Mouse (Mus musculus) kidney, embryonic 16.5 days (tissue): ENCODE results near the gene Mob3c. TPM values are rescaled to one million over a fixed set of nuclear protein-coding genes. Genes with fewer than 3 reads are reported as not detected.

Source experiments
- ATAC-seq: fragments of 200-750 bp; cut with Nextera tagmentation; 2 replicates; pipeline ENCODE4 v1.8.0; 2017; ENCODE audit warnings: moderate TSS enrichment; ENCODE audit not compliant: low FRiP score, low TSS enrichment
- H3K27ac ChIP-seq: fragments of 300-500 bp; sonication (generic); 2 replicates; pipeline ENCODE4 v1.5.1; 2014; ENCODE audit warnings: low read length
- H3K27me3 ChIP-seq: fragments of 300-500 bp; sonication (generic); 2 replicates; pipeline ENCODE4 v1.6.1; 2014; ENCODE audit warnings: low read length, control low read depth, mixed read lengths; ENCODE audit not compliant: insufficient read depth
- H3K36me3 ChIP-seq: fragments of 300-500 bp; sonication (generic); 2 replicates; pipeline ENCODE4 v1.6.1; 2014; ENCODE audit warnings: low read length, control low read depth, mixed read lengths; ENCODE audit not compliant: insufficient read depth
- H3K4me1 ChIP-seq: fragments of 300-500 bp; sonication (generic); 2 replicates; pipeline ENCODE4 v1.6.1; 2014; ENCODE audit warnings: low read length, control low read depth, mixed read lengths; ENCODE audit not compliant: insufficient read depth
- H3K4me2 ChIP-seq: fragments of 300-500 bp; sonication (generic); replicated peaks from 2 replicates; pipeline ENCODE4 v1.6.1; 2014; ENCODE audit warnings: low read depth, low read length
- H3K4me3 ChIP-seq: fragments of 300-500 bp; sonication (generic); 2 replicates; pipeline ENCODE4 v1.5.1; 2014; ENCODE audit warnings: mild to moderate bottlenecking, low read length
- H3K9ac ChIP-seq: fragments of 300-500 bp; sonication (generic); replicated peaks from 2 replicates; pipeline ENCODE4 v1.6.1; 2014; ENCODE audit warnings: low read length
- H3K9me3 ChIP-seq: fragments of 300-500 bp; sonication (generic); 2 replicates; pipeline ENCODE4 v1.6.1; 2016; ENCODE audit warnings: low read length, control low read depth
- WGBS: fragments of 180-500 bp; shearing (Covaris S2); extraction: QIAGEN DNeasy Blood & Tissue Kit; methylation state at CpG from one replicate; pipeline ENCODE4 v1.1.7; 2014; 5-methylcytosine and 5-hydroxymethylcytosine counted together
- polyA plus RNA-seq: library from polyadenylated mRNA; unstranded; fragments of >200 nt; fragmentation: Nextera tagmentation; extraction: Ambion mirVana; gene quantifications from 2 replicates; pipeline ENCODE4 v1.2.1, GENCODE M21; 2015

Mob3c gene
- polyA plus RNA-seq, 1 experiment from 2014 or later = 15.2 TPM

DNA sequence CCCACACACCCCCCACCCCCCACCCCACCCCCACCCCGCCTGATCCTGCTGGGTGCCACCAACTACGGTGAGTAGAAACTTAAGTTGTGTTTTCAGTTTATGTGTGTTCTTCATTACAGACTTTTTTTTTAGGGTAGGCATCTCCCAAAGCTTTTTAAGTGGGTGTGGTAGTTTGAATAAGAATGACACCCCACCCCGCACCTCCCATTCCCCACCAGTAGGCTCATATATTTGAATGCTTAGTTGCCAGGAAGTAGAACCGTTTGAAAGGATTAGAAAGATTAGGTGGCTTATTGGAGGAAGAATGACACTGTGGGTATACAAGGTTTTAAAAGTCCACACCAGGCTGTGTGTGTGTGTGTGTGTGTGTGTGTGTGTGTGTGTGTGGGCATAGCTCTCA lies 15.6 kb upstream of the Mob3c start:
- Histone ChIP-seq H3K27me3 (no peaks in the 10 kb centered on the region), H3K27ac (no peak overlapping the region), H3K36me3 (peaks cover 15% of the 10 kb centered on the region; the same call in 1 of the 2 replicates), H3K9me3 (no peaks in the 10 kb centered on the region), H3K4me2 (no peak overlapping the region), H3K4me3 (no peak overlapping the region), H3K4me1 (no peaks in the 10 kb centered on the region), H3K9ac (no peak overlapping the region)
- no peak for ATAC-seq
- 90% methylated on average over 4 of the region's 4 CpGs for WGBS

- 91% methylated on average over 5 of the region's 5 CpGs for WGBS
- H3K36me3 ChIP-seq = peaks cover 15% of the 10 kb centered on the region; the same call in 1 of the 2 replicates
- no peaks in the 10 kb centered on the region for H3K9me3 ChIP-seq
- no peak overlapping the region for H3K27ac ChIP-seq
- no peaks in the 10 kb centered on the region for H3K27me3 ChIP-seq
- H3K4me3 ChIP-seq = no peak overlapping the region
- ATAC-seq = no peak
- no peak overlapping the region for H3K4me2 ChIP-seq
- no peak overlapping the region for H3K9ac ChIP-seq
- H3K4me1 ChIP-seq = no peaks in the 10 kb centered on the region
These were observed 12.3 kb upstream of the Mob3c start for GRCm38 (mm10) chr4:115815606-115816005.

DNA sequence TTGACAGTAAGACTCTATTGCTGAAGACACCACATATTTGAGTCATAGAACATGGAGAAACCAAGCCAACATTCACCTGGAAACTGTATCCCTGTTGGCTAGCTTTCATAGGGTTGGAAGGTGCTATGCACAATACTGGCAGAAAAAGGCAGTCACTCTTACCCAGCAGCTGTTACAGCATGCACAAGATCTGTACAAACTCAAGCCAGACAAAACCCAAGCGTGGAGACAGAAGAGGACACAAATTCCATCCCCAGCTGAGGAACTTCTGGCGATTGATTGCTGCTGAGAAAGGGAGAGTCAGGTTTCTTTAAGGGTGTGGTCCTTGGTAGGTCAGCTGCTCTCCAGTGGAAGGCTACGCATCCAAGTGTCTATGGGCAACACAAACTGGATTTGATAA lies 7.7 kb upstream of the Mob3c start:
- 59% methylated on average over 3 of the region's 3 CpGs for WGBS
- H3K9ac ChIP-seq = no peak overlapping the region
- H3K9me3 ChIP-seq = no peaks in the 10 kb centered on the region
- no peak for ATAC-seq
- 0 out of 2 replicates have a peak, but pooled peaks cover 4% of the 10 kb centered on the region for H3K36me3 ChIP-seq
- H3K27ac ChIP-seq = no peak overlapping the region
- no peak overlapping the region for H3K4me2 ChIP-seq
- no peaks in the 10 kb centered on the region for H3K27me3 ChIP-seq
- no peaks in the 10 kb centered on the region for H3K4me1 ChIP-seq
- H3K4me3 ChIP-seq = no peak overlapping the region

GRCm38 (mm10) chr4:115820944-115821343 lies 6.9 kb upstream of the Mob3c start:
- no peak for ATAC-seq
- no peak overlapping the region for H3K27ac ChIP-seq
- H3K9ac ChIP-seq = no peak overlapping the region
- H3K9me3 ChIP-seq = no peaks in the 10 kb centered on the region
- H3K27me3 ChIP-seq = no peaks in the 10 kb centered on the region
- no peak overlapping the region for H3K4me2 ChIP-seq
- no peaks in the 10 kb centered on the region for H3K4me1 ChIP-seq
- WGBS = 66% methylated on average over 3 of the region's 3 CpGs
- no peak overlapping the region for H3K4me3 ChIP-seq
- no peaks in the 10 kb centered on the region for H3K36me3 ChIP-seq

DNA sequence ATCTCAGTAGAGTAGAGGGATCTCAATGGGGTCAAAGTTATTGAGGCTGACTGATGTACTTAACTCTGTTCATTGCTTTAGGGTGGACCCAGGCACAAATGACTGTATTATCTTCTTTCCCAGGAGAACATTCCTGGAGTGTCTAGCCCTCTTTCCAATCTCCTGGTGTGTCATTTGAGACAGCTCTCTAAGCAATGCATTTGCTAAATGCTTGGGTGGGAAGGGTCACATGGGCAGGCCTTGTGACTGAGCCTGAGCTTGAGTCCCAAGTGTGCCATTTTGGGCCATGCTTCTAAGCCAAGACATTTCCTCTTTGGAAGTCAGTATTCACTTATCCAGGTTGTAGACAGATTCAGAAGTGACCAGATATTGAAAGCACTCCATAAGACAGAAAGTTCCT lies 6.5 kb upstream of the Mob3c start:
- Histone ChIP-seq H3K36me3 (no peaks in the 10 kb centered on the region), H3K27ac (no peak overlapping the region), H3K9me3 (no peaks in the 10 kb centered on the region), H3K4me2 (no peak overlapping the region), H3K27me3 (no peaks in the 10 kb centered on the region), H3K9ac (no peak overlapping the region), H3K4me1 (no peaks in the 10 kb centered on the region), H3K4me3 (no peak overlapping the region)
- no peak for ATAC-seq

DNA sequence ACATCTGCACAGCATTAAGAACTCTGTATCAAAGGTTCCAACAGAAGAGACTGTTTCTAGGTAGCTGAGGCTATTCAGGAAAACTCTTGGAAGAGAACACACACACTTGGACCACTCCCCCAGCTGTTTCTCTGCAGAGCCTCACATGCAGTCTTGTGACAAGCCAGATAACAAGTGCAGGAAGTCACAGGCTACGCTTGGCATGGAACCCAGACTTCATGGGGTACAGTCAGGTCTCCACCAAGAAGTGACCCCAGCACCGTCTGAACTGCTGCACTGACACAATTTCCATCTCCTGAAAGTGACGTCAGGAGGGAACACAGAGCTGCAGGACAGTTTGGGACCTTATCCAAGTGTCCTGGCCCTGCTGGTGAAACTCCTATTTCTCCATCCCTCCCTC lies 6.0 kb upstream of the Mob3c start:
- no peaks in the 10 kb centered on the region for H3K9me3 ChIP-seq
- H3K9ac ChIP-seq = no peak overlapping the region
- no peak for ATAC-seq
- no peaks in the 10 kb centered on the region for H3K27me3 ChIP-seq
- 61% methylated on average over 3 of the region's 3 CpGs for WGBS
- no peak overlapping the region for H3K4me2 ChIP-seq
- no peak overlapping the region for H3K4me3 ChIP-seq
- H3K36me3 ChIP-seq = no peaks in the 10 kb centered on the region
- 0 out of 2 replicates have a peak, but pooled peaks cover under 1% of the 10 kb centered on the region for H3K4me1 ChIP-seq
- no peak overlapping the region for H3K27ac ChIP-seq

GRCm38 (mm10) chr4:115824178-115824577 lies 3.7 kb upstream of the Mob3c start:
- H3K36me3 ChIP-seq = no peaks in the 10 kb centered on the region
- H3K9ac ChIP-seq = no peak overlapping the region
- H3K9me3 ChIP-seq = no peaks in the 10 kb centered on the region
- 85% methylated on average over 2 of the region's 2 CpGs for WGBS
- no peak overlapping the region for H3K27ac ChIP-seq
- no peak overlapping the region for H3K4me3 ChIP-seq
- no peak overlapping the region for H3K4me2 ChIP-seq
- H3K4me1 ChIP-seq = peaks cover 13% of the 10 kb centered on the region
- ATAC-seq = no peak
- H3K27me3 ChIP-seq = no peaks in the 10 kb centered on the region

DNA sequence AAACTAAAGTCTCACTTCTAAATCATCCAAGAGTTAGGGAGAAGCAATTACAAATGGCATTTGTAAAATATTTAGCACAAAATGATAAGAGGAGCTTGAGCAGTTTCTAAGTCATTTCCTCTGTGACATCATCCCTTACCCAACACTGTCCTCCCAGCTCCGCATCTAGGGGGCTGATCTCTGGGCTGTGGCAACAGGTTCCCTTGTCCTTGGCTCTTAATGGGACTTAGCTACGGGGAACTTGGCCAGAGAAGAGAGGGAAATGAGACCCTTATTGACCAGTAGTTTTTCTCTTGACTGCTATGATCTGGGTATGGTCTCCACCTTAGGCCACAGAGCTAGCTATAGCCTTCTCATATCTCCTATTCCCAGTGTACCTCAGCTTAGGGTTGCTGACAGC lies 2.6 kb upstream of the Mob3c start:
- 98% methylated on average over 2 of the region's 2 CpGs for WGBS
- Histone ChIP-seq H3K9ac (no peak overlapping the region), H3K4me3 (no peak overlapping the region), H3K27ac (no peak overlapping the region), H3K4me1 (peaks cover 13% of the 10 kb centered on the region), H3K36me3 (no peaks in the 10 kb centered on the region), H3K27me3 (no peaks in the 10 kb centered on the region), H3K4me2 (no peak overlapping the region), H3K9me3 (no peaks in the 10 kb centered on the region)
- no peak for ATAC-seq

DNA sequence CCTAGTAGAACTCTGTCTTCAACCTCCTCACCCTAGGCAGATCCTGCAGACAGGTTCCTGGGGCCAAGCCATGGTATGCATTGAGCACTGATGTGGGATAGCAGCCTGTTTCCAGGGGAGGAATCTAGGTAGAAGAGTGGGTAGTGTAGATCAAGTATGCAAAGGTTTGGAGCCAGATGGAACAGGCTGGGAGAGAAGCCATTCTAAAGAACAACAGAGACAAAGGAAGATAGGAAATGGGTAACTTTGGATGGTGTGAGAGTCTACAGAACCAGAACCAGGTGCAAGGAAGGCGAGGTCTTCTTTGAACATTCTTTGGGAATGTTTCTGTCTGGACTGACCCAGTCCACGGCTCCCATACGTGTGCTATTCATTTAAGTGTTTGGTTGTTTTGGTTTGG lies 826 bp upstream of the Mob3c start:
- Histone ChIP-seq H3K27me3 (no peaks in the 10 kb centered on the region), H3K4me2 (peak overlapping the region; percentile 80), H3K27ac (no peak overlapping the region), H3K4me1 (peaks cover 13% of the 10 kb centered on the region), H3K36me3 (peaks cover 8% of the 10 kb centered on the region), H3K9me3 (no peaks in the 10 kb centered on the region), H3K4me3 (peak overlapping the region; percentile 88; the same call in 1 of the 2 replicates), H3K9ac (no peak overlapping the region)
- 74% methylated on average over 3 of the region's 3 CpGs for WGBS
- ATAC-seq = no peak

- Histone ChIP-seq H3K36me3 (peaks cover 13% of the 10 kb centered on the region), H3K27me3 (no peaks in the 10 kb centered on the region), H3K9ac (peak overlapping the region; percentile 82), H3K9me3 (no peaks in the 10 kb centered on the region), H3K4me2 (peak overlapping the region; percentile 80), H3K4me1 (peaks cover 13% of the 10 kb centered on the region), H3K4me3 (peak overlapping the region; percentile 88), H3K27ac (peak overlapping the region; percentile 95)
- peak; percentile 17; the same call in 1 of the 2 replicates for ATAC-seq
- WGBS = 4% methylated on average over 4 of the region's 4 CpGs
These were observed 381 bp upstream of the Mob3c start for GRCm38 (mm10) chr4:115827535-115827887.

- Histone ChIP-seq H3K27me3 (no peaks in the 10 kb centered on the region), H3K9me3 (no peaks in the 10 kb centered on the region), H3K36me3 (peaks cover 14% of the 10 kb centered on the region), H3K9ac (peak overlapping the region; percentile 82), H3K27ac (no peak overlapping the region), H3K4me2 (peak overlapping the region; percentile 80), H3K4me1 (peaks cover 13% of the 10 kb centered on the region), H3K4me3 (peak overlapping the region; percentile 88)
- WGBS = 7% methylated on average over 8 of the region's 8 CpGs
- ATAC-seq = no peak; the same call in 1 of the 2 replicates
These were observed 645 bp downstream of the Mob3c start for GRCm38 (mm10) chr4:115828572-115828902.
